Mouse (Mus musculus) left cerebral cortex, postnatal 25 days (tissue): ENCODE measurements at regions not wholly inside any gene's neighbourhood (a gene's known extent, or its start where the extent isn't known, plus 50 kb on each side); places are given as distances from the start of the nearest gene placed in this dataset.
A peak's percentile ranks its signal among the peaks of the same experiment; 100 is the strongest.

Experiments
- DNase-seq, 2 experiments: peaks; one replicate each; pipeline ENCODE4 v3.0.0; 2022; ENCODE audit warnings: low spot score in 2 of 2, mixed read lengths in 1 of 2
- intact Hi-C: fragments of 180-260 bp; cut with DNase I; formaldehyde crosslinking; loops from one replicate; pipeline ENCODE4 v1.15.1; 2025

GRCm38 (mm10) chr2:138123331-138123730, 133.0 kb upstream of the Btbd3 start:
- intact Hi-C loops, result loop anchor here (5.0 kb wide), 1 partner anchor 76 kb away; no protein-coding TSS in a partner anchor
- no peak for DNase-seq

GRCm38 (mm10) chr2:138120868-138121267, 135.5 kb upstream of the Btbd3 start:
- intact Hi-C loops, result loop anchor here (5.0 kb wide), 1 partner anchor 74 kb away; no protein-coding TSS in a partner anchor
- peak; percentile 18 to 79 for DNase-seq

- intact Hi-C loops, result loop anchor here (5.0 kb wide), 1 partner anchor 73 kb away; no protein-coding TSS in a partner anchor
- DNase-seq, result peak; percentile 8 to 82
Observed at GRCm38 (mm10) chr2:138120131-138120530, 136.2 kb upstream of the Btbd3 start.

GRCm38 (mm10) chr2:138099777-138100176, 156.6 kb upstream of the Btbd3 start:
- intact Hi-C loops, result no loop called here
- DNase-seq, result peak in 1 of 2 experiments; percentile 78

DNA sequence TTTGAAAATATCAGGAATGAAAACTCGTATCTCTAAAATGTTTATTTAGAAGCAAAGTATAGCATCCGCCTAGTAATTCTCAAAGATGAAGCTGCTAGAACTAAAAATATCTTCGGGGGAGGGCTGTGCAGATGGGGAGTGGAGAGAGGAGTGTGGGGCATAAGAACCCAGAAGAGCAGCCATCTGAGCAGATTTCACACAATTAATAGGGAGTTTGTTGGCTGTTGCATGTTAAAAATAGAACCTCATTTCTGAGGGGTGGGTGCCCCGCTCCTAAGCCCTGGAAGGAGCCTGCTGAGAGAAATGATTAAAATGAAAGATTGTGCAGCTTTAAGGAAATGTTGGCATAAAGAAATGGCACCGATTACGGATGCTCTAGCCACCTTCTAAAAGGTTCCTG, 171.0 kb upstream of the Btbd3 start:
- DNase-seq, result peak; percentile 28 to 64
- intact Hi-C loops, result no loop called here

GRCm38 (mm10) chr2:138084564-138085283, 171.6 kb upstream of the Btbd3 start:
- intact Hi-C loops, result no loop called here

DNA sequence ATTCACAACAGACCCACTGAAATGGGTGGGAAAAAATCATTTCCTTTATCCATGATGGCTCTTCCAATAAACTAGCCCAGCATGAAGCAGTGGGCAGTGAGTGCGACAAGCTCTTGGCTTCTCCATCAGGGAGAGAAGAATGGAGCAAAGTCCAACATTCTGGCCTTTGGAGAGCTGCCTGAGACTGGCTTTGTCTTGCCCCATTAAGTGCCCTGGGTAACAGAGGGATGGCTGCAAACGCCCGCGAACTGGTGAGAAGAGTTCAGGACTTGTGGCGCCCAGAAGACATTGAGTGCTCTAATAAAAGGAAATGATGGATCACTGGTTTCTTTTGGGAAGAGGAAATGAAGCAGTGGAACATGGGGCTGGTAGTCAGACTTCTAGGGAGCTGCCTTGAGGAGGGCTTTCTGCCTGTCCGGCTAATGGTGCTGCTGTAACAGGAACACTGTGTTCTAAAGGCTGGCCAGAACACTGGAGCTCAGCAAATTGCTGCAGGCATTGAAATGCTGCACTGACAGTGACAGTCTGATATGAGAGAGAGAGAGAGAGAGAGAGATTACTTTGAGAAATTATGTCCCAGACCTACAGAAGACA, 182.2 kb upstream of the Btbd3 start:
- intact Hi-C loops, result no loop called here
- peak in 1 of 2 experiments; percentile 31 for DNase-seq

More at GRCm38 (mm10) chr2:138084564-138085283, 171.6 kb upstream of the Btbd3 start:
- DNase-seq, result no peak

GRCm38 (mm10) chr2:138072165-138072728, 184.1 kb upstream of the Btbd3 start:
- intact Hi-C loops, result no loop called here
- DNase-seq, result no peak

DNA sequence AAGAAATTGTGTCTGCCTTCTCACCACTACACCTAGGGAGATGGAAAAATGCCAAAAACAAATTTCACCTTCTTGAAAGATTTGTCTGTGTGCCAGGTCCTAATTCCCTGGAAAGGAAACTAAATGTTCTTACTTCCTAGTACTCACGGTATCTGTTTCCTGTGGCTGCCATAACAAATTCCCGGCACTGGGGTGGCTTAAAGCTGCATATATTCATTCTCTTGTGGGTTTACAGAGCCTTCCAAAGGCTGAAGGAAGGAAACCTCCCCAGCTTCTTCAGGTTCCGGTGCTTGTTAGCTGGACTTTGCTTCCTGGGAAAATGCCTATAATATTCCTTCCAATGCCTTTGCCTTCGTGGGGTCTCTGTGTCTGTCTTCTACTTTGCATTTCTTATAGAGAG, 203.3 kb upstream of the Btbd3 start:
- no peak for DNase-seq
- intact Hi-C loops, result no loop called here

- intact Hi-C loops, result loop anchor here (5.0 kb wide), 1 partner anchor 74 kb away; no protein-coding TSS in a partner anchor
Observed at GRCm38 (mm10) chr2:138048341-138048740, 208.0 kb upstream of the Btbd3 start.

DNA sequence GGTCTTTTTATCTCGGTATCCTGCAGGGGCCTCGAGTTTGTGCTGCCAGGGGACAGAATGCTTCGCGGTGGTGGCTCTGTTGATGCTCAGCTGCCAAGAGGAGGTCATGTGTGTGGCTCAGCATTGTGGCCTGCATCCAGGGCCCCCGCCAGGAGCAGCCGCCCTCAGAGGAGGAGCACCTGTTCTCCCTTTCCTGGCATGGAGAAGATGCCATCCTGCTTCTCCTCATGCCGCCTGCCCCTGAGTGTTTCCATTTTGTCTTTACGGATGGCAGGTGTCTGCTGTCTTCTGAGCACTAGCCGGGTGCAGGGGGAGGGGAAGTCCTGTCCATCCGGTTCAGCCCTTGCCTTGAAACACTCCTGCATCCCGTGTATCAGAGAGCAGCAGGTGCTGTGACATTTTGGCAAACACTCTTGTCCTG, 208.6 kb upstream of the Btbd3 start:
- DNase-seq, result peak; percentile 22 to 26
- intact Hi-C loops, result loop anchor here (5.0 kb wide), 1 partner anchor 75 kb away; no protein-coding TSS in a partner anchor

More at GRCm38 (mm10) chr2:138048341-138048740, 208.0 kb upstream of the Btbd3 start:
- peak in 1 of 2 experiments; percentile 60 for DNase-seq

GRCm38 (mm10) chr2:138047361-138047760, 209.0 kb upstream of the Btbd3 start:
- DNase-seq, result no peak
- intact Hi-C loops, result loop anchor here (5.0 kb wide), 1 partner anchor 75 kb away; no protein-coding TSS in a partner anchor

GRCm38 (mm10) chr2:138046918-138047317, 209.4 kb upstream of the Btbd3 start:
- intact Hi-C loops, result loop anchor here (5.0 kb wide), 1 partner anchor 75 kb away; no protein-coding TSS in a partner anchor
- DNase-seq, result no peak

DNA sequence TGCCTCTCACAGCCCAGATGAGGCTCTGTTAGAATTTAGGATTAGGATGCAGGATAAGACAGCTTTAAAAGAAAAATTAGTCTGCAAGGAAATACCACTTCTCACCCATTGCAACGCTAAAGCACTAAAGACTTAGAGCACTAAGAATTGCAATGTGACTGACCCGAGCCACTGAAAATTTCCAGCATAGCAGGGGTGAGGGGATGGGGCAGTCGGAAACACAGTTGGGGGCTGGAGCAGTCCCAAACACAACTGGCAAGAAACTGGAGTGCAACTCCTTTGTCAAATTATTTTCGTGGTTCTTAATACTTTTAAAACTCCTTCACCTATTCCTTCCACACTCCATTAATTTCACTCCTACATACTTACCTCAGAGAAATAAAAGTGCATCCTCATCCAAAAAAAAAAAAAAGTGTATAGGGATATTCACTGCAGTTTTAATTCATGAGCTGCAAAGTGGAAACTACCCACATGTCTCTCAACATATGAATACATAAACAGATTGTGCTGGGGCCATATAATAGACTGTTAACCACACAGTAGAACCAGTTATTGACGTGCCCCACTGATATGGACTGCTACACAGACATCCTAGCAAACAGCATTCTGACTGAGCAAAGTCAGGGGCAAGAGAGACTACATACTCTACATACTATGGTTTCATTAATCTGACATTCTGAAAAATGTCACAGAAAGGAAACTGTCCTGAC, 210.3 kb upstream of the Btbd3 start:
- intact Hi-C loops, result loop anchor here (5.0 kb wide), 1 partner anchor 76 kb away; no protein-coding TSS in a partner anchor
- no peak for DNase-seq

- intact Hi-C loops, result no loop called here
- DNase-seq, result peak; percentile 20 to 81
Observed at GRCm38 (mm10) chr2:138040706-138041105, 215.7 kb upstream of the Btbd3 start.

GRCm38 (mm10) chr2:138040302-138040701, 216.1 kb upstream of the Btbd3 start:
- intact Hi-C loops, result no loop called here
- no peak for DNase-seq

- intact Hi-C loops, result loop anchor here (5.0 to 10.0 kb wide), 5 partner anchors 223 to 1338 kb away; partner anchors contain the start of gene Btbd3
- no peak for DNase-seq
Observed at GRCm38 (mm10) chr2:138034123-138034736, 222.1 kb upstream of the Btbd3 start.

- peak; percentile 78 to 88 for DNase-seq
- intact Hi-C loops, result loop anchor here (2.0 to 10.0 kb wide), 6 partner anchors 224 to 1339 kb away; partner anchors contain the start of gene Btbd3
Observed at GRCm38 (mm10) chr2:138033379-138034122, 222.8 kb upstream of the Btbd3 start.
